Mouse (Mus musculus): ENCODE measurements around the gene Crot.

- TF ChIP-seq TAL1 (IDR thresholded peaks at IDR 0.05; ENCODE audit: low read length) (no peak), GATA1 (IDR thresholded peaks at IDR 0.05; ENCODE audit: low read length) (no peak)
These were observed 31.2 kb upstream of the Crot start for GRCm38 (mm10) chr5:9028266-9028841.

All from erythroblast, embryonic 14.5 days (primary cell).